In the genomic region with DNA sequence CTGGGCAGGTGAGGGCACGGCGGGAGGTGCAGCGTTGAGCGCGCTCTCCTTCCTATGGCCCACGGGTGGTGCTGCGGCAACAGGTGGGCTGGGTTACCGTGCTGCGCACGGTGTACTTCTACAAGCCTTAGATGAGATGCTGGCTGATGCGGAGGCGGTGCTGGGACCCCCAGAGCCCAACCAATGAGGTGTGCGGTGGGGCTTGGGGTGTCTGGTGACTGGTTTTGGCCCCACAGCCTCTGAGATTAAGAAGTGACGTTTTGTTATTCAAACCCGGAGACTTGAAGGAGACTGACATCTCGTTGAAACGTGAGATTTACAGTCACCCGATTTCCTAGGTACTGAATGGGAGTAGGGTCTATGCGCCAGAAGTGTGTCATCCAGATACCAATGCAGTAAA, we compare ENCODE assay signal across 11 mouse cellular contexts. TPM values are rescaled to one million over a fixed set of nuclear protein-coding genes. Genes with fewer than 3 reads are reported as not detected.
DNase-seq lines count a peak whose midpoint lies in the region; ATAC-seq and TF ChIP-seq lines count a peak whose summit lies in the region.
"Had no signal": no experiment of that assay in that cellular context is flagged by ENCODE, and none has a peak within 500 bp of the region (broad histone marks: within the 10 kb centered on the region; RNA-seq: fewer than 3 reads in every experiment).

No protein-coding gene starts in this region.

- no peak for ATAC-seq in liver, embryonic 11.5 days (replicated peaks; ENCODE audit: low FRiP score)
- no peak for ATAC-seq in hindbrain, embryonic 15.5 days (ENCODE audit: low FRiP score, low read depth)
- no peak for ATAC-seq in midbrain, postnatal 0 days (ENCODE audit: low FRiP score)
- no peak for ATAC-seq in frontal cortex, adult (ENCODE audit: low TSS enrichment)

- H3K9ac ChIP-seq in liver, embryonic 11.5 days (ENCODE audit: low read depth, low read length): no peak overlapping the region
- H3K9ac ChIP-seq in hindbrain, embryonic 15.5 days: no peak overlapping the region
- H3K9ac ChIP-seq in midbrain, postnatal 0 days (replicated peaks; ENCODE audit: low read length, poor library complexity, severe bottlenecking): peak overlapping the region; percentile 29; the same call in 1 of the 2 replicates

- TF ChIP-seq CTCF in midbrain, postnatal 0 days (IDR thresholded peaks at IDR 0.05): no peak

- WGBS in liver, embryonic 11.5 days: 58% methylated on average over 19 of the region's 19 CpGs
- WGBS in hindbrain, embryonic 15.5 days: 34% methylated on average over 19 of the region's 19 CpGs
- 40% methylated on average over 17 of the region's 19 CpGs for WGBS in midbrain, postnatal 0 days

- peak; percentile 16 for DNase-seq in cerebellum, adult 11-12 months
- DNase-seq in cerebellum, adult 9-11 months: no peak
- DNase-seq in liver, embryonic 11.5 days (ENCODE audit: low spot score): no peak
- no peak for DNase-seq in liver
- no peak for DNase-seq in midbrain, postnatal 0 days (ENCODE audit: low spot score)
- DNase-seq in gastrocnemius, postnatal 10 days: no peak
- DNase-seq: lung, postnatal 4 days had no signal

- H3K9me3 ChIP-seq in liver, embryonic 11.5 days (ENCODE audit: control insufficient read depth, low read length): no peaks in the 10 kb centered on the region
- no peaks in the 10 kb centered on the region for H3K9me3 ChIP-seq in hindbrain, embryonic 15.5 days
- no peaks in the 10 kb centered on the region for H3K9me3 ChIP-seq in midbrain, postnatal 0 days (ENCODE audit: low read length)

- H3K4me1 ChIP-seq in liver, embryonic 11.5 days (replicated peaks; ENCODE audit: control insufficient read depth, insufficient read depth, low read length): peaks cover 14% of the 10 kb centered on the region
- peaks cover 43% of the 10 kb centered on the region for H3K4me1 ChIP-seq in hindbrain, embryonic 15.5 days (replicated peaks)
- H3K4me1 ChIP-seq in midbrain, postnatal 0 days (ENCODE audit: insufficient read depth, low read length): peaks cover 19% of the 10 kb centered on the region

- no peak overlapping the region for H3K4me3 ChIP-seq in liver, embryonic 11.5 days (ENCODE audit: low read depth, low read length)
- H3K4me3 ChIP-seq in hindbrain, embryonic 15.5 days: no peak overlapping the region
- peak overlapping the region; percentile 14; the same call in 1 of the 2 replicates for H3K4me3 ChIP-seq in midbrain, postnatal 0 days (ENCODE audit: low read depth, low read length)

- peaks cover 9% of the 10 kb centered on the region for H3K36me3 ChIP-seq in liver, embryonic 11.5 days (ENCODE audit: control insufficient read depth, insufficient read depth, low read length)
- peaks cover 25% of the 10 kb centered on the region for H3K36me3 ChIP-seq in hindbrain, embryonic 15.5 days
- peaks cover 25% of the 10 kb centered on the region for H3K36me3 ChIP-seq in midbrain, postnatal 0 days (ENCODE audit: insufficient read depth, low read length)

- H3K27ac ChIP-seq in liver, embryonic 11.5 days (ENCODE audit: low read depth, low read length): no peak overlapping the region
- no peak overlapping the region for H3K27ac ChIP-seq in hindbrain, embryonic 15.5 days (replicated peaks)
- no peak overlapping the region for H3K27ac ChIP-seq in midbrain, postnatal 0 days (ENCODE audit: low read depth, low read length)

- H3K4me2 ChIP-seq in liver, embryonic 11.5 days: peak overlapping the region; percentile 17; the same call in 1 of the 2 replicates
- peak overlapping the region; percentile 29; the same call in 1 of the 2 replicates for H3K4me2 ChIP-seq in hindbrain, embryonic 15.5 days
- peak overlapping the region; percentile 36 for H3K4me2 ChIP-seq in midbrain, postnatal 0 days (ENCODE audit: low read depth, low read length, poor library complexity, severe bottlenecking)

- H3K27me3 ChIP-seq in liver, embryonic 11.5 days (replicated peaks; ENCODE audit: control insufficient read depth, insufficient read depth, low read length): peaks cover 13% of the 10 kb centered on the region
- no peaks in the 10 kb centered on the region for H3K27me3 ChIP-seq in hindbrain, embryonic 15.5 days
- no peaks in the 10 kb centered on the region for H3K27me3 ChIP-seq in midbrain, postnatal 0 days (ENCODE audit: insufficient read depth, low read length)

RNA-seq across cellular contexts. Expression of a gene that starts 3.8 kb away (rescaled TPM):
- polyA plus RNA-seq in liver, embryonic 11.5 days (2014; fragmentation: Nextera tagmentation; extraction: Ambion mirVana): 3.5 and 4.1 TPM in 2 replicates
- 28.5 and 28.7 TPM in 2 replicates for polyA plus RNA-seq in hindbrain, embryonic 15.5 days (2015; fragmentation: Nextera tagmentation; extraction: Ambion mirVana)
- total RNA-seq in midbrain, postnatal 0 days (2014; rRNA removed): 115 and 119 TPM in 2 replicates
- polyA plus RNA-seq in midbrain, postnatal 0 days (2015; fragmentation: Nextera tagmentation; extraction: Ambion mirVana): 21.8 and 23.9 TPM in 2 replicates
- 10 to 100 TPM; 12.8 to 15.3 TPM for total RNA-seq in gastrocnemius, postnatal 10 days (2021)

RNA-seq across cellular contexts. Expression of a gene that starts 11.6 kb away (rescaled TPM):
- polyA plus RNA-seq in liver, embryonic 11.5 days (2014; fragmentation: Nextera tagmentation; extraction: Ambion mirVana): not detected in 2 replicates
- 0.25 TPM in 1 of 2 replicates, not detected in the other for polyA plus RNA-seq in hindbrain, embryonic 15.5 days (2015; fragmentation: Nextera tagmentation; extraction: Ambion mirVana)
- total RNA-seq in midbrain, postnatal 0 days (2014; rRNA removed): not detected in 2 replicates
- not detected in 2 replicates for polyA plus RNA-seq in midbrain, postnatal 0 days (2015; fragmentation: Nextera tagmentation; extraction: Ambion mirVana)
- total RNA-seq in gastrocnemius, postnatal 10 days (2021): not detected
- total RNA-seq: left cerebral cortex, postnatal 25 days; neutrophil, adult 5-6 weeks had no signal

RNA-seq across cellular contexts. Expression of a gene that starts 11.8 kb away (rescaled TPM):
- polyA plus RNA-seq in liver, embryonic 11.5 days (2014; fragmentation: Nextera tagmentation; extraction: Ambion mirVana): 91.0 and 102 TPM in 2 replicates
- 66.2 and 72.1 TPM in 2 replicates for polyA plus RNA-seq in hindbrain, embryonic 15.5 days (2015; fragmentation: Nextera tagmentation; extraction: Ambion mirVana)
- 44.6 and 51.8 TPM in 2 replicates for total RNA-seq in midbrain, postnatal 0 days (2014; rRNA removed)
- polyA plus RNA-seq in midbrain, postnatal 0 days (2015; fragmentation: Nextera tagmentation; extraction: Ambion mirVana): 41.9 and 43.3 TPM in 2 replicates
- 10 to 100 TPM; 22.5 to 26.3 TPM for total RNA-seq in gastrocnemius, postnatal 10 days (2021)

RNA-seq across cellular contexts. Expression of a gene that starts 22.0 kb away (rescaled TPM):
- 0.34 TPM in 1 of 2 replicates, not detected in the other for polyA plus RNA-seq in liver, embryonic 11.5 days (2014; fragmentation: Nextera tagmentation; extraction: Ambion mirVana)
- 1.00 and 1.5 TPM in 2 replicates for polyA plus RNA-seq in hindbrain, embryonic 15.5 days (2015; fragmentation: Nextera tagmentation; extraction: Ambion mirVana)
- not detected in 2 replicates for total RNA-seq in midbrain, postnatal 0 days (2014; rRNA removed)
- 0.47 and 0.78 TPM in 2 replicates for polyA plus RNA-seq in midbrain, postnatal 0 days (2015; fragmentation: Nextera tagmentation; extraction: Ambion mirVana)
- not detected for total RNA-seq in gastrocnemius, postnatal 10 days (2021)
- total RNA-seq: left cerebral cortex, postnatal 25 days; neutrophil, adult 5-6 weeks had no signal

RNA-seq across cellular contexts. Expression of a gene that starts 27.5 kb away (rescaled TPM):
- polyA plus RNA-seq in liver, embryonic 11.5 days (2014; fragmentation: Nextera tagmentation; extraction: Ambion mirVana): 20.3 and 23.0 TPM in 2 replicates
- 281 and 307 TPM in 2 replicates for polyA plus RNA-seq in hindbrain, embryonic 15.5 days (2015; fragmentation: Nextera tagmentation; extraction: Ambion mirVana)
- 209 and 214 TPM in 2 replicates for total RNA-seq in midbrain, postnatal 0 days (2014; rRNA removed)
- polyA plus RNA-seq in midbrain, postnatal 0 days (2015; fragmentation: Nextera tagmentation; extraction: Ambion mirVana): 297 and 314 TPM in 2 replicates
- 10 to 100 TPM; 11.4 to 11.6 TPM for total RNA-seq in gastrocnemius, postnatal 10 days (2021)
- total RNA-seq: neutrophil, adult 5-6 weeks had no signal
